Mouse (Mus musculus) forelimb bud, embryonic 11.5 days (tissue): ENCODE results near the gene Ctps2.

Experiments
- DNase-seq: peaks from one replicate; pipeline ENCODE4 v3.0.0-alpha.2; 2012; ENCODE audit warnings: low read depth, low spot score

The Ctps2 gene

DNA sequence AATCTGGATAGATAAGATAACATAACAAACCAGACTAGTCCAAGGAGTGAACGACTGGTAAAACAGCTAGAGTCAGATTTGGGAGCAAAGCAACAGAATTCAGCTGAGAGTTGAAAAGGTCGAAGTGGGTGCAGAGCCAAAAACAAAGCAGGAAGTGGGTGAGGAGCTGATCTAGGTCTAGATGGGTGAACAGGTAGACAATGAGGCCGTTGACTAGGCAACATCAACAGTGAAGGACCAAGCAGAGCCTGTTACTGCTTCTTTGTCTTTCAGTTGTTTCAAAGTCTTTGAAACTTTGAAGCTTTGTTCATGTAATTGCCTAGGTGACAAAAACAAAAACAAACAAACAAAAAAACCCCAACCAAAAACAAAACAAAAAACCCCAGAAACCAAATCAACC lies 75.2 kb downstream of the Ctps2 start:
- no peak for DNase-seq

DNA sequence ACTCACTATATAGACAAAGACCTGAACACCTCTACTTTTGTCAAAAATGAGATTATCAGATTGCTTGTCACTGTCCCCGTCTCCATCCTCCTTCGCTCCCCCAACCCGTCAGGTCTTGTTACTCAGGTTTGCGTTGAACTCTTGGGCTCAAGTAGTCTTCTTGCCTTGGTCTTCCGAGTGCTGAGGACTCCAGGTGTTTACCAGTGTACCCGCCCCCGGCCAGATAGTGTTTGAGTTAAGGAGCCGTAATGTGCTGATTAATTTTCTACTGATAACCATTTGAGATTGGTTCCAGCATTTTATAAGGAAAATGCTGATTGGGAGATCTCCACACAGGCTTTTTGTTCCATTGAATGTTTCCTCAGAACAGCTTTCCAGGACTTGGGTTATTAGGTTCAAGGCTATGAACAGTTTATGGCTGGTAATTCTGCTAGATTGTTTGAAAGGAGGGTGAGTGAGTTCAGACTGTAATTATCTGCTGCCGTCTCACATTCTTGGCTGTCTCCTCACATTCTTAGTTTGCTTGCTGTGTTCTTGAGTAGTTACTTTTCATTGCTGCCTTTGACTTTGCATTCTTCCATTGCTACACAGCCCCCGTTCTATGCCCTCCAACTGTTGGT lies 85.9 kb downstream of the Ctps2 start:
- no peak for DNase-seq

- DNase-seq, result no peak
Measured at GRCm38 (mm10) chrX:162991396-162991795, 90.4 kb downstream of the Ctps2 start.

GRCm38 (mm10) chrX:162992121-162992520 lies 91.1 kb downstream of the Ctps2 start:
- no peak for DNase-seq

DNA sequence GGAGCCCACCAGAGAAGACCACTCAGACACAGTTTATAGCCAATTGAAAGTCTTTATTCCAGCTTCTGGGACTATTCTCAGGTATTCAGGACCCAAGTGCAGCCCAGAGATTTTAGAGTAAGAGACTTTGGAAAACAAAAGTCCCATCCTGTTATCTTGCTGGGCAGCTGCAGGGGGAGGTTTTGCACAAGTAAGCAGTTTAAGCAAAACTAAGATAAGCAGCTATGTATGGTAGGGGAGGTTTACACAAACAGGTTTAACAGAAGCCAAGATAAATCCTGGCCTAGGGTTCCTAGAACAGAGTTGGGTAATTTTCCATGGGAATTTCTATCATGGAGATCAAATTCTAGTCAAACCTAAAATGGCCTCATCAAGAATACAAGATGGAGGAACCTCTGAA lies 126.8 kb downstream of the Ctps2 start:
- no peak for DNase-seq

DNA sequence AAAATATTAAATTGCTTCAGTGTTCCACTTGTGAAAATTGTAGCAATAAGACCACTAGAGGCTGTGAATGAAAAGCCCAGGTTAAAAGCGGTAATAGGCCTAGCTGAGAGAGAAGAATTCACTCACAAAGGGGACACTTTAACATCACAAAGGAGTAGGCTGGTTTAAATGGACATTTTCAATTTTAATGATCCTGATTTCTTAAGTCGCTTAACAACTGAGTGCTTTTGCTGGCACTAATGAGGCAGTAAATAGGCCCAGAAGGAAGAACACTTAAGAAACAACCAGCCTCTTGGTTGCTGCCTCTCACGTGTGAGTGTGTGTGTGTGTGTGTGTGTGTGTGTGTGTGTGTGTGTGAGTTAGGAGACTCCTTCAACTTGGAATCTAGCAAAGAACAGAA lies 137.7 kb downstream of the Ctps2 start:
- no peak for DNase-seq

DNA sequence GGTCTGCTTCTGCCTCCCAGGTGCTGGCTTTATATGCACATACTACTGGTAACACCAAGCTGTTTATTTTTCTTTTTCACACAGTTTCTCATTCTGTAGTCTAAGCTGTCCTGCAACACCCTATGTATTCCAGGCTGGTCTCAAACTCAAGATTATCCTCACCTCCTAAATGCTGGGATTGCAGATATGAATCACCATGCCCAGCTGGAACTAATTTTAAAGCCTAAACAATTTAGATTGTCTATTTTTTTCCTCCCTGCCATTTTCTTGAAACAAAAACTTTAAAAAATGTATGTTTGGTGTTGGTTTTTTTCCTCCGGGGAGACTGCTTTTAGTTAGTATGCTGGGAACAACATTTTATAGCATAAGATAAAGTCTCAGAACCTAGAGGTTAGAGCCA lies 141.7 kb downstream of the Ctps2 start:
- no peak for DNase-seq

GRCm38 (mm10) chrX:163063936-163064335 lies 162.9 kb downstream of the Ctps2 start:
- DNase-seq, result no peak
